Mouse (Mus musculus) liver, embryonic 14.5 days (tissue): ENCODE results near the gene Serpina9.

Experiments used
- CTCF ChIP-seq: IDR thresholded peaks from 2 replicates; pipeline ENCODE4 v1.5.1; 2016; ENCODE audit warnings: antibody characterized with exemption, low read depth, control low read depth
- EP300 ChIP-seq: IDR thresholded peaks from 2 replicates; pipeline ENCODE4 v1.6.1; 2016; ENCODE audit warnings: antibody characterized with exemption, low read depth

- TF ChIP-seq CTCF (no peak), EP300 (no peak)
These were observed 29.2 kb upstream of the Serpina9 start for GRCm38 (mm10) chr12:104042753-104043152.
